Mouse (Mus musculus): Measurements from ENCODE around the gene Nt5c1a.

- TF ChIP-seq CTCF (IDR thresholded peaks at IDR 0.05; ENCODE audit: low read depth, low read length) (no peak), TAL1 (conservative IDR thresholded peaks at IDR 0.05; ENCODE audit: low read depth, low read length) (no peak), GATA1 (IDR thresholded peaks at IDR 0.05; ENCODE audit: borderline replicate concordance, low read length) (no peak), POLR2AphosphoS5 (IDR thresholded peaks at IDR 0.05; ENCODE audit: insufficient replicate concordance, low read depth, low read length) (no peak)
Measured at GRCm38 (mm10) chr4:123227707-123228106, 26.4 kb downstream of the Nt5c1a start.

Data from G1E (cell line).